Mouse (Mus musculus): Measurements from ENCODE around the gene Scpep1.

DNA sequence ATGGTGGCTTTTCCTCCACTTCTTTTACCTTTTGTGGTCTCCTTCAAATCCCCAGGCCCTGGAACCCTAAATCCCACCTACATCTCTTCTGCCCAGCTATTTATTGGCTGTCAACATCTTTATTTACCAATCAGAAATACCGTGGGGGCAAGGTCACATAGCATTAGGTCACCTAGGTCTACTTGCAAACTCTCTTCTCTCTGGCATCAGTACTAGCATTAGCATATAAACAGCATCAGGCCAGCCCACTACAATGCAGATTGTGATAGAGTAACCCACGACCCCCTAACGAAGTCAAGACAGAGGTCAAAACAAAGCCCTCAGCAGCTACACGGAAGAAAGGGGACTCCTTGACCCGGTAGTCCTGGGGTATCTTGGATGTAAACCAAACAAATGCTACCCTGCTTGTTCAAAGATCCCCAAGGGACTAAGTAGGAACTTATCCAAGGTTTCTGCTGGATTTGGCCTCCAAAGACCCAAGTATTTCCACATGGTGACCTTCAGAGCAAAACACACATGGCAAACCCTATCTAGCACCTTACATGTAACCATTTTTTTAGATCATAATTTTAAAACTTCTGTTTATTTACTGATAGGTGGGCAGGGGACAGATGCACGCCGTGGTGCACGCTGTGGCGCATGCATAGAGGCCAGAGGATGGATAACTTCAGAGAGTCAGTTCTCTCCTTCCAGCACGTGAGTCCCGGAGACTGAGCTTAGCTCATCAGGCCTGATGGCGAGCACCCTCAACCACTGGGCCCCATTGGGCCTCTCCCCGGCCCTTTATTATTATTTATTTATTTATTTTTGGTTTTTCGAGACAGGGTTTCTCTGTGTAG lies 23.4 kb downstream of the Scpep1 start:
- TF ChIP-seq HCFC1 (IDR thresholded peaks at IDR 0.05; ENCODE audit: borderline replicate concordance, insufficient read depth, low read length) (no peak), ZNF384 (IDR thresholded peaks at IDR 0.05; ENCODE audit: low read depth, low read length) (no peak)

Data from ES-E14 (cell line).